Mouse (Mus musculus): ENCODE results near the gene Lancl1. TPM values are rescaled to one million over a fixed set of nuclear protein-coding genes. Genes with fewer than 3 reads are reported as not detected.

Gene Lancl1
- total and polyA plus RNA-seq, 3 experiments = 29.3 to 50.3 TPM; not detected in 1

GRCm38 (mm10) chr1:67000484-67000883 lies 38.2 kb downstream of the Lancl1 start:
- Histone ChIP-seq H3K4me1 (ENCODE audit: control insufficient read depth in 1 of 2, insufficient read depth in 2 of 2, low read length in 2 of 2) (0 out of 4 replicates have a peak, but pooled peaks cover 0 to 2% of the 10 kb centered on the region in 2 experiments), H3K4me3 (ENCODE audit: control insufficient read depth in 1 of 2, insufficient read depth in 1 of 2, low read depth in 2 of 2, low read length in 2 of 2) (no peak overlapping the region), H3K27me3 (ENCODE audit: control insufficient read depth in 1 of 2, insufficient read depth in 2 of 2, low read length in 2 of 2) (no peaks in the 10 kb centered on the region), H3K79me2 (ENCODE audit: control insufficient read depth, insufficient read depth, low read length, poor library complexity) (no peaks in the 10 kb centered on the region), H3K36me3 (ENCODE audit: control insufficient read depth in 1 of 2, insufficient read depth in 2 of 2, low read length in 2 of 2) (peaks cover 0 to 13% of the 10 kb centered on the region in 2 experiments; a peak in 3 of 4 replicates), H3K27ac (ENCODE audit: control insufficient read depth, low read depth, low read length) (no peak overlapping the region), H3K9ac (ENCODE audit: control insufficient read depth, low read depth, low read length, poor library complexity, severe bottlenecking) (no peak overlapping the region), H3K9me3 (replicated peaks; ENCODE audit: insufficient read depth, low read length) (no peaks in the 10 kb centered on the region)
- TF ChIP-seq UBTF (IDR thresholded peaks at IDR 0.05; ENCODE audit: borderline replicate concordance, insufficient read depth, low read depth, low read length) = no peak
- no peak for TF ChIP-seq SIN3A (IDR thresholded peaks at IDR 0.05; ENCODE audit: low read length)
- no peak for TF ChIP-seq MYB (IDR thresholded peaks at IDR 0.05; ENCODE audit: low read depth, low read length)
- no peak for TF ChIP-seq CTCF (IDR thresholded peaks at IDR 0.05 in 2 of 3, conservative IDR thresholded peaks at IDR 0.05 in 1 of 3; ENCODE audit: control insufficient read depth in 1 of 3, insufficient read depth in 1 of 3, low read depth in 2 of 3, low read length in 3 of 3, poor library complexity in 1 of 3, severe bottlenecking in 1 of 3)
- TF ChIP-seq EP300 (IDR thresholded peaks at IDR 0.05; ENCODE audit: low read depth in 1 of 2, low read length in 2 of 2) = no peak
- TF ChIP-seq ZMIZ1 (IDR thresholded peaks at IDR 0.05; ENCODE audit: low read depth, low read length) = no peak
- no peak for TF ChIP-seq GATA1 (IDR thresholded peaks at IDR 0.05; ENCODE audit: low read depth, low read length)
- no peak for TF ChIP-seq TCF12 (IDR thresholded peaks at IDR 0.05; ENCODE audit: low read depth, low read length)
- no peak for TF ChIP-seq USF1 (IDR thresholded peaks at IDR 0.05; ENCODE audit: low read depth, low read length)
- no peak for TF ChIP-seq TBP (IDR thresholded peaks at IDR 0.05; ENCODE audit: low read depth, low read length)
- TF ChIP-seq POLR2AphosphoS2 (IDR thresholded peaks at IDR 0.05; ENCODE audit: low read length) = no peak
- TF ChIP-seq NELFE (IDR thresholded peaks at IDR 0.05; ENCODE audit: low read depth, low read length) = no peak
- no peak for DNase-seq (ENCODE audit: low read depth, low spot score)

DNA sequence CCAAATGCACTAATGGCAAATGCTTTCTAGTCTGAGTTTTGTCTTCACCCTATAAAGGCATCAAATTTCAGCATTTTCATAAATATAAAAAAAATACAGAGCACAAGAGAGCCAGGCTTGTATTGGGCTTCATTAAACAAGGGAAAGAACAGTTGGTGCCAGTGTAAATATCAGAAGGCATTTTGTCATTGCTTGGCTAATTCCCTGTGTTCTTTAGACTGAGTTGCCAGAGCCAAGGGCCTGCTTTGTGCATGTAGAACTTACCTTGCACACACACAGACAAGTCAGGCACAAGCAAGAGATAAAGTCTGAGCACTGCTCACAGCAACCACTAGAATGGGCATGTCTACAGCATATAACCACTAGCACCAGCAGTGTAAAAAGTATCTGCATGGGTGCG lies 40.1 kb downstream of the Lancl1 start:
- Histone ChIP-seq H3K27ac (ENCODE audit: control insufficient read depth, low read depth, low read length) (no peak overlapping the region), H3K27me3 (ENCODE audit: control insufficient read depth in 1 of 2, insufficient read depth in 2 of 2, low read length in 2 of 2) (no peaks in the 10 kb centered on the region), H3K36me3 (ENCODE audit: control insufficient read depth in 1 of 2, insufficient read depth in 2 of 2, low read length in 2 of 2) (peaks cover 0 to 7% of the 10 kb centered on the region in 2 experiments; a peak in 3 of 4 replicates), H3K4me1 (ENCODE audit: control insufficient read depth in 1 of 2, insufficient read depth in 2 of 2, low read length in 2 of 2) (no peaks in the 10 kb centered on the region), H3K79me2 (ENCODE audit: control insufficient read depth, insufficient read depth, low read length, poor library complexity) (no peaks in the 10 kb centered on the region), H3K9me3 (replicated peaks; ENCODE audit: insufficient read depth, low read length) (no peaks in the 10 kb centered on the region), H3K4me3 (ENCODE audit: control insufficient read depth in 1 of 2, insufficient read depth in 1 of 2, low read depth in 2 of 2, low read length in 2 of 2) (no peak overlapping the region), H3K9ac (ENCODE audit: control insufficient read depth, low read depth, low read length, poor library complexity, severe bottlenecking) (no peak overlapping the region)
- no peak for DNase-seq (ENCODE audit: low read depth, low spot score)
- no peak for TF ChIP-seq NELFE (IDR thresholded peaks at IDR 0.05; ENCODE audit: low read depth, low read length)
- TF ChIP-seq SMC3 (IDR thresholded peaks at IDR 0.05; ENCODE audit: low read depth, low read length) = no peak
- no peak for TF ChIP-seq TAL1 (IDR thresholded peaks at IDR 0.05; ENCODE audit: low read length)
- no peak for TF ChIP-seq GATA1 (IDR thresholded peaks at IDR 0.05; ENCODE audit: low read depth, low read length)
- TF ChIP-seq SIN3A (IDR thresholded peaks at IDR 0.05; ENCODE audit: low read length) = no peak
- TF ChIP-seq POLR2AphosphoS5 (IDR thresholded peaks at IDR 0.05; ENCODE audit: borderline replicate concordance, low read depth, low read length) = no peak

DNA sequence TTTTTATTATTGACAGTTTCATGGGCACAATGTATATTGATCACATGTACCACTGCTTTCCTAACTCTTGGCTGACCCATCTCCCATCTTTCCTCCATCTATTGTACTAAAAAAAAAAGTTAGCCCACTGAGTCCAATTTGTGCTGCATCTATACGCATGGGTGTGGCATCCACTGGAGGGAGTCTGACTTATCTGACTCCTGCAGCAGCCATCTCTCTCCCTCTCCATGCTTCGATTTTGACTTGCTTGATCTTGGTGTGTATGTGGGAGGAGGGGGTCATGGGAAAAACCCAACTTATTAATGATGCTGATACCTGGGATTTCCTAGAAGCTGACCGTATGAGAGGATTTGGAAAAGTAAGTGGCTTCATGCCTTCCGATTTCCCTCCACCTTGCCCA lies 40.5 kb downstream of the Lancl1 start:
- Histone ChIP-seq H3K4me3 (ENCODE audit: control insufficient read depth in 1 of 2, insufficient read depth in 1 of 2, low read depth in 2 of 2, low read length in 2 of 2) (no peak overlapping the region), H3K9me3 (replicated peaks; ENCODE audit: insufficient read depth, low read length) (no peaks in the 10 kb centered on the region), H3K36me3 (ENCODE audit: control insufficient read depth in 1 of 2, insufficient read depth in 2 of 2, low read length in 2 of 2) (peaks cover 0 to 3% of the 10 kb centered on the region in 2 experiments; a peak in 3 of 4 replicates), H3K79me2 (ENCODE audit: control insufficient read depth, insufficient read depth, low read length, poor library complexity) (no peaks in the 10 kb centered on the region), H3K27ac (ENCODE audit: control insufficient read depth, low read depth, low read length) (no peak overlapping the region), H3K9ac (ENCODE audit: control insufficient read depth, low read depth, low read length, poor library complexity, severe bottlenecking) (no peak overlapping the region), H3K4me1 (ENCODE audit: control insufficient read depth in 1 of 2, insufficient read depth in 2 of 2, low read length in 2 of 2) (no peaks in the 10 kb centered on the region), H3K27me3 (ENCODE audit: control insufficient read depth in 1 of 2, insufficient read depth in 2 of 2, low read length in 2 of 2) (no peaks in the 10 kb centered on the region)
- TF ChIP-seq RCOR1 (IDR thresholded peaks at IDR 0.05; ENCODE audit: low read depth, low read length) (no peak), MAX (IDR thresholded peaks at IDR 0.05; ENCODE audit: low read length) (no peak), EP300 (IDR thresholded peaks at IDR 0.05; ENCODE audit: low read depth in 1 of 2, low read length in 2 of 2) (no peak), MAFK (IDR thresholded peaks at IDR 0.05; ENCODE audit: borderline replicate concordance, low read depth, low read length) (no peak), MEF2A (IDR thresholded peaks at IDR 0.05; ENCODE audit: extremely low read depth, insufficient replicate concordance, low read depth, low read length, poor library complexity, severe bottlenecking) (no peak), GATA1 (IDR thresholded peaks at IDR 0.05; ENCODE audit: low read depth, low read length) (no peak), BHLHE40 (IDR thresholded peaks at IDR 0.05; ENCODE audit: borderline replicate concordance, low read depth, low read length) (no peak), CHD2 (IDR thresholded peaks at IDR 0.05; ENCODE audit: low read length) (no peak), MXI1 (IDR thresholded peaks at IDR 0.05; ENCODE audit: low read depth, low read length) (no peak), POLR2AphosphoS5 (IDR thresholded peaks at IDR 0.05; ENCODE audit: borderline replicate concordance, low read depth, low read length) (no peak), USF1 (IDR thresholded peaks at IDR 0.05; ENCODE audit: low read depth, low read length) (no peak), NRF1 (IDR thresholded peaks at IDR 0.05; ENCODE audit: insufficient read depth, low read depth, low read length, poor library complexity, severe bottlenecking) (no peak), SMC3 (IDR thresholded peaks at IDR 0.05; ENCODE audit: low read depth, low read length) (no peak), SIN3A (IDR thresholded peaks at IDR 0.05; ENCODE audit: low read length) (no peak), MAZ (IDR thresholded peaks at IDR 0.05; ENCODE audit: low read depth, low read length) (no peak), NELFE (IDR thresholded peaks at IDR 0.05; ENCODE audit: low read depth, low read length) (no peak), ZNF384 (IDR thresholded peaks at IDR 0.05; ENCODE audit: low read depth, low read length) (no peak)
- DNase-seq (ENCODE audit: low read depth, low spot score) = no peak

Measured in MEL (cell line).